Mouse (Mus musculus) adrenal gland, postnatal 25 days (tissue): ENCODE measurements around the gene Jmjd7. TPM values are rescaled to one million over a fixed set of nuclear protein-coding genes. Genes with fewer than 3 reads are reported as not detected.

Experiments used
- DNase-seq: peaks from one replicate; pipeline ENCODE4 v3.0.0; 2021; ENCODE audit warnings: mixed read lengths
- total RNA-seq: library from RNA; stranded (reverse); gene quantifications from 2 replicates; pipeline ENCODE4 v1.2.3, GENCODE M21; 2021

Gene Jmjd7
- total RNA-seq, 1 experiment from 2014 or later = 13.0 TPM

DNA sequence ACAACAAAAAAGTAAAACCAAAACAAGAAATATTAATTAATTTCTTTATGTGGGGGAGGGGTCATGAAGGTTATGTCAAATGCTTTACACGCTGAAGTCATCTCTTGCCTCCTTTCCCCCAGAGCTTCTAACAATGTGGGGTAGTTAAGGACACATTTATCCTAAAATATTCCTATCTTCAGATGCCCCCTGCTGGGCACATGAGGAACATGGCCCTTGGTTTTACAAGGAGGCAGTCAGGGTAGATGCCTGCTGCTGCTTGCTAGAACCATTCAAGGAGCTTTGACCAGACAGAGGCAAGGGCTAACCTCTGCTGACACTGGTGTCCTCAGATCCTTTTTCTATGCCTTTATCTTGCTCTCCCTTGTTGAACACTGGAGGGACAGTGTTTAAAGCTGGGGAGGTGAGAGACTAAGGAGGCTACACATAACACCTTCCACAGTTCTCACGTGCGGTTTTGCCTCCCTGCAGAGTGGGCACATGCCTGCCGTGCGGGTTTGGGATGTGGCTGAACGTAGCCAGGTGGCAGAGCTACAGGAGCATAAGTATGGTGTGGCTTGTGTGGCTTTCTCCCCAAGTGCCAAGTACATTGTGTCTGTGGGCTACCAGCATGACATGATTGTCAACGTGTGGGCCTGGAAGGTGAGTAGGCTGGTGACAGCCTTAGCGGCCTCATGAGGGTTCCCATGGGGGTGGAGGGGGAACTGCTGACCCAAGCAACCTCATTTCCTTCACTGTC is 15.7 kb upstream of the Jmjd7 start:
- peak; percentile 57 for DNase-seq

DNA sequence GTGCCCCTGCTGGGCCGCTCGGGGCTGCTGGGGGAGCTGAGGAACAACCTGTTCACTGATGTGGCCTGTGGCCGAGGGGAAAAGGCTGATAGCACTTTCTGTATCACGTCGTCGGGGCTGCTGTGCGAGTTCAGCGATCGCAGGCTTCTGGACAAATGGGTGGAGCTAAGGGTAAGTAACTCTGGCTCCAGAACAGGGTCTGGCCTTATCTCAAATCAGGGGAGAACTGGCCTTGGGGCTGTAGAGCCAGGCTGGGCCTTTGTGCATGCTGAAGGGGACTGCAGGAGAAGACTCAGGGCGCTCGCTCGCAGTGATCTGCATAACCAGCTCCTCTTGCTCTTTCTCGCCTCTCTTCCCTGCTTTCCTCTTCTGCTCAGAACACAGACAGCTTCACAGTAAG is 14.4 kb upstream of the Jmjd7 start:
- no peak for DNase-seq

DNA sequence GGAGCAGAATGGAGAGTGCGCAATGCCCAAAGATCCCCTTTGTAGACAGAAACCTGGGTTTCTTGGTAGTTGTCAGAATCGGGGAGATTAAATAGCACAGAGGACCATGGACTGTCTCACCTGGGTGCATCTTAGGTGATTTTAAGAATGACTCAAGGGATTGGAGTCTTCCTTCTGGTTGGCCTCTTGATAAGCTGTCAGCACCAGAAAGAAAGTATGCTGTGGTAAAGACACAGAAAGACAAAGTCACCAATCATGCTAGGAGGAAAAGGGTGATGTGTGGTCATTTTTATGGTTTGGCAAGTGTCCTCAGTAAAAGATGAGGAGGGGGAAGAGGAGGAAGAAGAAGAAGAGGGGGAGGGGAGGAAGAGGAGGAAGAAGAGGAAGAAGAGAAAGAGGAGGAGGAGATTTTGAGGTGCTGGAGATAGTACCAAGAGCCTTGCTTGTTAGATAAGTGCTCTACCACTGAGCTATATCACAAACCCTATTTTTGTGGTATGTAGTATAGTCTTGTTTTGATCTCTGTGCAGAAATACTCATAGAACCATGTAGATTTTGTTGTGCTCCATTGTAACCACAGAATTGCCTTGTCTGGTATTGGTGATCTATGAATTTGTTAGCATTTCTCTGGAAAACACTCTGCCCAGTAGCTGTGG is 13.3 kb upstream of the Jmjd7 start:
- no peak for DNase-seq

DNA sequence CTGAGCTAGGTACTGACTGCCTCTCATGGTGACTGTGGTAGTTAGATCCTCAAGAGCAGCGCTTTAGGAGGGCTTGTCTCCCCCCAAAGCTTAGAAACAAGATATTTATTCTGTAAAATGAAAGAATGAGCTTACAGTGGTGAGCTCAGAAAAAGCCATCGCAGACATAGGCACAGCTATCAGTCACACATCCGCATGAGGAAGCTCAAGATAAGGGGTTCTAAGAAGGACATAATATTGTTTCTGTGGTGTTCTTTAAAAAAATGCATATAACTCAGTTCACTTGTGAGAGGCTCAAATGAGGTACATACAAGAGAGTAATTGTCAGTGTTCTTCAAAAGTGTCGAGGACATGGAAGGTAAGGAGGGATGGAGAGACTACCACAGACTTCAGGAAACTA is 11.4 kb upstream of the Jmjd7 start:
- no peak for DNase-seq

DNA sequence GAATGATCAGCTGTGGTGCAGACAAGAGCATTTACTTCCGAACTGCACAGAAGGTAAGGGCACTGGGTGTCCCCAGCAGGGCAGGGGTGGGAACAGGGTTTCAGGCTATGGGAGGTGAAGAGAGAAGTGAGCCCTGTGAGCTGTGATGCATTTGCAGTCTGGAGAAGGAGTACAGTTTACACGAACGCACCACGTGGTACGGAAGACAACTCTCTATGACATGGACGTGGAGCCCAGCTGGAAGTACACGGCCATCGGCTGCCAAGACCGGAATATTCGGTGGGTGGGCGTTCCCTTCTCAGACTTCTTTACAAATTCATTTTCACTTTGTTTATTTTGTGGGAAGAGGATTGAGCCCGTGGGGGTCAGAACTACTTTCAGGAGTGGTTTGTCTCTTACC is 9.7 kb upstream of the Jmjd7 start:
- DNase-seq = no peak

DNA sequence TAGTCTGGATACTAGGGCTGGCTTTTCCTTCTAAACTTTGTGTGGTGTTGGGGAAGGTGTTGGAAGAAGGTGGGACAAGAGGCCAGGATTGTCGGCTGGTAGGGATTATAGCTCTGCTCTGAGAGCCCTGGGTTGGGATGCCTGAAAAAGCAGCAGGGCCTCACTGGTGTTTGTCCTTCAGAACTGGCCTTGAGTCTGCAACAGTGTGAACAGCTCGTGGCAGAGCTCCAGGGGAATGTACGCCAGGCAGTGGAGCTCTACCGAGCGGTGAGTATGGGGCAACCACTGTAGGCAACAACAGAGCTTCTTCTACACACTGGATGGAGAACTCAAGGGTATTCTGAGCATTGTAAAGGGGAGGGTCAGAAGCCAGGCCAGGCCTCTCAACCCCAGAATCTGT is 2.9 kb upstream of the Jmjd7 start:
- DNase-seq = peak; percentile 86

DNA sequence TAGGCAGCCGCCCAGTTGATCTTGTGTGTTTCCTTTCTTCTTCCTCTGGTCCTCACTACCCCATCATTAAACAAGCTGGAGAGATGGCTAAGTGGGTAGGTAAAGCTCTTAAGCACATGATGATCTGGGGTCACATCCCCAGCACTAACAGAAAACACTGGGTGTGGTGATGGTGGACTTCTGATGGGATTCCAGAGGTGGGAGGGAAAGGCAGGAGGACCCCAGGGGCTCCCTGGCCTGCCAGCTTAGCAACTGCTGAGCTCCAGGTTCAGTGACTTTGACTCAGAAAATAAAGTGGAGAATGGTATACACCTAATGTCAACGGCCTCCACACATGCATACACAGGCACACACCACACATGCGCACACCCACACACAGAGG is 658 bp downstream of the Jmjd7 start:
- DNase-seq = no peak

DNA sequence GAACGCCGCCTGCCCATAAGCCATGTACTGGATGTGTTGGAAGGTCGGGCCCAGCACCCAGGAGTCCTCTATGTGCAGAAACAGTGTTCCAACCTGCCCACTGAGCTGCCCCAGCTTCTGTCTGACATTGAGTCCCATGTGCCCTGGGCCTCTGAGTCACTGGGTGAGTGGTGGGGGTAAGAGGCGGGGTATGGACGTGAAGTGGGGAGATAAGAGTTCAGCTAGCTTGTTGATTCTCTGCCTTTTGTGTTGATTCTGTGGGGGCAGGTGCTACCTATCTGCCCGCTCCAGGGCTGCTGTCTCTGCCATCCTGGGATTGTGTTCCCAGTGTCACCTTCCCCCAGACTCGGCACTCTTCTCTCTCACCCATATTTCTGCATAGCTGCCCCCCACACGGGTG is 3.1 kb downstream of the Jmjd7 start:
- no peak for DNase-seq

DNA sequence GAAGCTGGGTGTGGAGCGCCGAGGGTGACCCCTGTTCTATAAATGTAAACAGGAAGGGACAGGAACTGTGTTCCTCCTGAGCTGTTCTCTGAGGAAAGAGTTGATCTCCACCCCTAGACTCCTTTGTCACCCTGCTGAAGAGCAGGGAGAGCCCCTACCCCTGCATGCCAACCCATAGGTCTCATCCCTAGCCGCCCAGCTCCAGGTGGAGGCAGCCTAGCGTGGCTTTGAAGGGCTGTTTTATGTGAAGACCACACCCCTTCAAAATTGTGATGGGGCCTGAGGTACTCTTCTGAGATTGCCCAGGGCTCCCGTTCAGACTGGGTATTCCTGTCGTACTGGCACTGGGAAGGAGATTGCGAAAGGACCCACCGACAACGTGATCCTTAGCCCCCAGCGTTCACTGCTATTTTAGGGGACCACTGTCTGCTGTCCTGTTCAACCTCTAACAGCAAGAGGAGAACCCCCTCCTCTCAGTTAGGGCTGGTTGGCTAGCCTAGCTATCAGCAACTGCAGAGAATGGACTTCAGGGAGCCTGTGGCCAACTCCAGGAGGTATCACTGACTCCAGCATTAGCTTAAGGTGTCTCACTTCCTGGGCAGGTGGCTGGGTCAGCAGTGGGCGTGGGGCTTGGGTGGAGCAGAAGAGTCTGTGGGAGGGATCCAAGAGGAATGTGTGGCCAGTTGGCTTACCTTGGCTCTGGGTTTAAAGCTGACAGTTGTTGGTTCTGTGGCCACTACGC is 5.6 kb downstream of the Jmjd7 start, which contains the start of gene Pla2g4b:
Gene Pla2g4b (plus strand): TSS at position 692 of the 742 bp plus-strand sequence.
- DNase-seq = no peak

DNA sequence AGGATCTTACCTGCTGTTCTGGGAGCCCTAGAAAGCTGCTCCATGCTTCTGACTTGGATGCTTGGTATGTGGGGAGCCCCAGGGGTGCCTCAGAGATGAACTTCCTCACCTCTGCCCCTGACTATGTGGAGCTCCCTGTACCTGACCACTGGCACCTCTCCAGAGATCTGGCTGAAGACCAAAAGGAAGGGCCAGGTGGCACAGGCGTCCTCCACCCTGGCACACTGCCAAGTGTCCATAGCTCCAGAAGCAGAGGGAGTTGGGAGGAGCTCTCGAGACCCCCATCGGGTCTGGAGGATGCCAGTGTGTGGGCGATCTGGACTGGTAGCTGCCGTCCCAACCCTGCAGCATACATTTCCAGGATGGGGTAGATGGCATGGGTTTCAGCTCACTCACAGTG is 6.4 kb downstream of the Jmjd7 start:
- DNase-seq = no peak

DNA sequence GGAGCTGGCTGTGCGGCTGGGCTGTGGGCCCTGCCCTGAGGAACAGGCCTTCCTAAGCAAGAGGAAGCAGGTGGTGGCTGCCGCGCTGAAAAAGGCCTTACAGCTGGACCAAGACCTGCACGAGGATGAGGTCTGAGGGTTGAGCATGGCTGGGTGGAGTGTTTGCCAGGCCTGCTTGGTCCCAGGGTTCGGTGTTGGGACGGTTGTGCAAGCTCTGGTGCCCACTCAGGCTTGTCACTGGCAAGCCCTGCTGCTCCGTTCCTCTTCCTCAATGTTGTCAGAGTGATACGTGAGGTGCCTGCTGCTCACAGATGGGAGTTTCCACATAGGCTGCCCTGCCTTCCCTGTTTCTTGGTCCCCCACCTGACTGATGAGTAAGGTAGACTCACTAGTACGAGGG is 10.5 kb downstream of the Jmjd7 start:
- DNase-seq = no peak

DNA sequence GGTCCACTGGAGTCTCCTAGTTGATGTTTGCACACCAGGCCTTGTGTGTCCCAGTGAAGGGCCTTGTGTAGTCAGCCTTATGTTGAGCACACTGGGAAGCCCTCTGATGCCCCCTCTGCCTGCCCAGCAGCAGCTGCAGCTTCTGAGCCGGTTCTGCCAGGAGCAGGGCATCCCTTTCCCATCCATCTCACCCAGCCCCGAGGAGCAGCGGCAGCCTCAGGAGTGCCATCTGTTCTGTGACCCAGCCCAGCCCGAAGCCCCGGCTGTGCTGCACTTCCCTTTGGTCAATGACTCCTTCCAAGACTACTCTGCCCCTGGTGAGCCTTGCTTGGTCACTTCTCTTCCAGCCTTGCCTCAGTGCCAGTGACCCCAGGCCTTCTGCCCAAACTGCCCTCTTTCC is 13.7 kb downstream of the Jmjd7 start:
- no peak for DNase-seq

DNA sequence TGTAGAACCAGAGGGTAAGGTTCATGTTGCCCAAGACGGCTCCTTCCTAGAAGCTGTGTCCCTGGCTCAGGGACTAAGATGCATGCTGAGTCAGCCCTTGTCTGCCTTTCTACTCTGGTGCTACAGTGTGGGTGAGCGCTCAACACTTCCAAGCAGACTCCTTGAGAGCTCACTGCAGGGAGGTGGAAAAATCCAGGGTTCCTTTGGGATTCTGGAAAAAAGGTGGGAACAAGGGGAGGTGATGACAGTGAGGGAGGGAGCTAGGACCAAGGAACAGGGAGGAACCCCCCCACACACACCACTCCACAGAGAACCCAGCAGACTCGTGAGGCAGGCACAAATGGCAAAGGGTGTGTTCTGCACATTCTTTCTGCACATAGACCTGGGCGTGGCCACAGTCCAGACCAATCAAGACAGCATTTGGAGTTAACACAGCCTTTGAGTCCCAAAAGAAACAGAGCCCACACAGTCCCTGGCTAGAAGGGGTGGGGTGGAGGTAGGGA is 16.9 kb downstream of the Jmjd7 start:
- DNase-seq = no peak

DNA sequence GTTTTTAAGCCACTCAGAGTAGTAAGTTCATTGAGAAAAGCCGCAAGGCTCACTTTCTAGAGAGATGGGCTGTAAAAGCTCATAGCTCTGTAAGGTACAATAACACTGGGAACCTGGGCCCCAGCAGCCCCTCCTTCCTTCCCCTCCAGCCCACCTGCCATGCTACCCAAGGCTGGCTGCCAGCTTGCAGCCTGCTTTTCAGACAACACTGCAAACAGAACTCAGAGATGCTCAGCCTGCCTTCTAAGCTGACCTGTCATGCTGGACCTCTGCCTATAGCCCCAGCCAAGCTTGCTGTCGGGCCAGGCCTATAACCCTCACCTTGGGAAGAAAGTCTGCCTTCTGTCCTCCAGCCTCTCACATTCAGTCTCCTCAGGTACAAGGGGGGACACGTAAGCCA is 17.4 kb downstream of the Jmjd7 start:
- no peak for DNase-seq

DNA sequence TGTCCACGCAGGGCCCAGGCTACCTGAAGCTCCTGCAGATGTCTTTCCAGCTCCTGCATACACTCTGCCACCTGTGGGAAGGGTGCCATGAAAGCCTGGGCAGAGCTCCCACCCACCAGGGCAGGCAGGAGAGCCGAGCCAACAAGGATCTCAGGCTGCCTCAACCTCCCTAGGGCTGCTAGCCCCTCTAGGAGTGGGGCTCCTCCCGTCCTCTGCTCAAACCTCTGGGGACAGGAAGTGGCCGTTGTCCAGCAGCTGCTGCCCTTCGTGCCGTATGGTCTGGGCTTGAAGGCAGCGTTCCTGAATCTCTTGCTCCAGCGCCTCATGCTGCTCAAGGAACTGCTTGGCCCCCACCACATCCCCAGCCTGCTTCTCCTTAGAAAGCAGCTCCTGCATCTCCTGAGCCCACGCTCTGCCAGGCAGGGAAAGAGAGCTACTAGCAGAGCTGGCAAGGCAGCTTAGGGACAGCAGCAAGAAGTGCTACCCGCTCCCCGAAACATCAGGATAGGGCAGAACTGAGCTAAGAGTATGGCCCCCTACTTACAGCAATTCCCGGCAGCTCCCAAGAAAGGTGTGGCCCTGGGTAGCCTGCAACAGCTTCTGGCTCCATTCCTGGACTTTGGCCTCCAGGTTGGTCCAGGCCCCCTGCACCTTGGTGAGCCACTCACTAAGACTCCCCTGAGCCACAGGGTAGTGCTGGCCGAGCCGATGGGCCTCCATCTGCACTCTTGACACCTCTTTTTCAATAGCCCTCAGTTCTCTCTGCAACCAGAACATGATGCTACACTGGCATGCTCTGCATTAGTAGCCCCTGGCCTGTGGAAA is 19.4 kb downstream of the Jmjd7 start:
- no peak for DNase-seq

DNA sequence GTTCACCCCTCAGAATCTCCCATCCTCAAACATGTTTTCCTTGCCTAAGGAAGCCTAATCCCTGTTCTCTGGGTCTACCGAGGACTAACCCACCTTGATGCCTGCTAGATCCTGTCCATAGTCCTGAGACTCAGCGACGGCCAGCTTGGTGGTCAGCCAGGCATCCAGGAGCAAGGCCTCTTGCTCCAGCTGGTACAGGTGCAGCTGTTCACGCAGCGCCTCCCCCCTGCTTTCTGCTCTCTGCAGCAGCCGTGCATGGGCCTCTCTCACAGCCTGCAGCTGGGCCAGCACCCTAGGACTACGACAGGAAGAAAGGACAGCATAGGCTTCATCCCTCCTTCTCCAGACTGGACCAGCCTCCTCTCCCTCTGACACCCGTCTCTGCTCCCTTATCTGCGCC is 20.9 kb downstream of the Jmjd7 start:
- no peak for DNase-seq

DNA sequence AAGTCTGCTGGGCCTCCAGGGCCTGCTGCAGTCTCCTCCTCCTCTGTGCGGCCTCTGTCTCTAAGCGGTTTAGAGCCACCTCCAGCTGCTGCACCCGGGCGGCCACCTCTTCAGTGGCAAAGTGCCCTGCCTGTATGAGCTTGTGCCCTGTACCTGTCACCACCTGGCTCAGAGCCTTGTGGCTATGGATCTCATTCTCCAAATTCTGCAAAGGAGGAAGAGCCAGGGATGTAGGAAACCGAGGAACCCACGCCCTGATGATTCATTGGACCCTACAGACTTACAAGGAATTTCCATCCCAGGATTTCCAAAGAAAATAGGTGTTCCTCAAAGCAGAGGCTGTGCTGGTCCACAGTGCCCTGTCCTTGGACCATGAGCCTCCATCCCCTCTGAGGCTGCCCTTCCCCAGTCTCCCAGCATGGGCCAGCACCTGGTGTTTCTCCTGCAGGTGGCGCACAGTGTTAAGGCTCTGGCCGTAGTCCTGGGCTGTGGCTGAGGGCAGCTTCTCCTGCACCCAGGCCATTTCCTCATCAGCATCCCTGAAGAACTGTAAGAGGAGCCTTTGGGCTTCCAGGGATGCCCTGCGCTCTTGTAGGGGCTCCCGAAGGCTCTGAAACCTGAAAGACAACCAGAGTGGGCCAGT is 22.5 kb downstream of the Jmjd7 start:
- peak; percentile 59 for DNase-seq

DNA sequence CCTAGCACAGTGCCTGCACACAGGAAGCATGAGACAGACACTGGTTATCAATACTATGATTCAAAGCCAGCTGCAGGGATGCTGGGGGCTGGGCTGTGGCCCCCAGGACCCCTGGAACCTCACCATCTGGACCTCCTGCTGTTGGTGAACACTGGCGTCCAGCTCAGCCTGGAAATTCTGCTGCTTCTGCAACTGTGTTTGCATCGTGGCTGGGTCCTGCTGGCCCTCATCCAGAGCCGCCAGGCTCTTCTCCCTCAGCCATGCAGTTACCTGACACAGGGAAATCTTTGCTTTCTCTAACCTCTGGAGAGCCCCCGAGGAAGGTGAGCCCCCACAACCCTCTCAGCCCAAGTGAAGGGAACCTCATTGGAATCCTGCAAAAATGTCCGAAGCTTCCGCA is 24.1 kb downstream of the Jmjd7 start:
- DNase-seq = no peak

DNA sequence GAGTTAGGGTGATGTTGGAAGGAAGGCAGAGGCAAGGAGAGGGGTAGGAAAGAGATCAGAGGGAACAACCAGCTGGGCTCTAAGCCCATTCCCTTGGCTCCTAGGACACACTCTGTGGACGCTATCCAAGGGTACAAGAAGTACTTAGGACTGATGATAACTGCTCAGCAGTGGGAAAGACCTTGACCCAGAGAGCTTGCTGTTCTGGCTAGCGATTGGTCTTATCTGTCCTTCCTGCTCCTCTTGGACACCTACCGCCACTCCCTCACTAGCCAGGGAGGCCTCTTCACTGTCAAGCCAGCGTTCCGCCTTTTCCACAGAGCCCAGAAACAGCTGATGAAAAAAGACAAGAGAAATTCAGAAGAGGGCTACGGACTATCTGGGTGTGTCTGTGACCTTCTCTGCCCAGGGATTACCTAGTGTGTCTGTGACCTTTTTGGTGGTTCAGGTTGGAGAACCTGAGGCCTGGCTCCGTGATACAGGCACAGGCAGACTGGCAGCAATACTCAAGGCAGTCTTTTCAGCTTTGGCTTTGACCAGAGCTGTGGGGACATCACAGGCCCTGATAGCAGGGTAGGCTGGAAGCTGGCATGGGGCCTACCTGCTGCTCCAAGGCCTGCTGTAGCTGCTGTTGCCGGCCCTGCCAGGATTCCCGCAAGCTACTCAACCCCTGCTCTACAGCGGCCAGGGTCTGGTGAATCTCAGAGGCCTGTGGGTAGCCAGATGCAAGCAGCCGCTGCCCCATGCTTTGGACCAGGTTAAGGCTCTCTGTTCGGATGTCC is 27.7 kb downstream of the Jmjd7 start:
- peak; percentile 49 for DNase-seq

DNA sequence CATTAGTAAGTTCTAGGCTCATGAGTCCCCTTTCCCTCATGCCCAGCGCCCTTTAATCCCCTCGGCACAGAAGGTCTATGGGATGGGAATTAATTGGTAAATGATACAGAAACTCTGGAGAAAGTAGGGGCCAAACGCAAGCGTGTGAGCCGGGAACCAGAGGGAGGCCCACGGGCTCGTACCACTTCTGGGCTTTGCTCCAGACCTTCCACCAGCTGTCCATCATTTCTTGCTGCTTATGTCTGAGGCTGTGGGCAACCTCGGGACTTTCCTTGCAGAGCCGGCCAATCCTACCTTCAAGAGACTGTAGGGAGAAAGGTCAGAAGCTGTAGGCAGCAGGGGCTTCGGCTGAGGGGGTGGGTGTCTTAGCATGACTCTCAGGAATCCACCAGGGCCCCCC is 28.6 kb downstream of the Jmjd7 start:
- no peak for DNase-seq

DNA sequence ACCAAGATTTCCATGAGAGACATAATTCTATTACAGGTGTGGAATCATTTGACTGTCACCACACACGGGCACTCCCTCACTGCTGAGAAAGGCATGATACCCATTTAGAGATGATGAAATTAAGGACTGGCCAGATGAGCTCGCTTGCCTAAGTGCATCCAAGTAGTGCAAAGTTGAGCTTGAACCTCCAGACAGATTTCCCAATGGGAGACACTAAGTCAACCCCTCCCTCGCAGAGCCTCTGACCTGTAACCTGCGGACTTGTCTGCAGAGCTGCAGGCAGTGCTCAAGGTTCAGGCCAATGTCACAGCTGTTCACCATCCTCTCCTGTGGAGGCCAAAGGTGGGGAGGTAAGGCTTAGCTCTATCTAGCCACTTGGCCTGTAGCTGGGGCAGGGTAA is 31.5 kb downstream of the Jmjd7 start:
- DNase-seq = no peak
